Mouse (Mus musculus): ENCODE data around the gene Ube2f. TPM values are rescaled to one million over a fixed set of nuclear protein-coding genes. Genes with fewer than 3 reads are reported as not detected.

The Ube2f gene
- polyA plus RNA-seq, 1 experiment from 2014 or later, result 78.7 TPM

- no peaks in the 10 kb centered on the region for H3K27me3 ChIP-seq (replicated peaks; ENCODE audit: control insufficient read depth, insufficient read depth, low read length)
- H3K27ac ChIP-seq (replicated peaks; ENCODE audit: low read depth, low read length), result no peak overlapping the region
- H3K9ac ChIP-seq (ENCODE audit: low read depth, low read length), result no peak overlapping the region
- DNase-seq (ENCODE audit: low spot score) (no peak), ATAC-seq (ENCODE audit: low read depth) (no peak)
- no peak overlapping the region for H3K4me2 ChIP-seq (ENCODE audit: low read depth, low read length)
- no peak overlapping the region for H3K4me3 ChIP-seq (ENCODE audit: low read depth, low read length)
- 69% methylated on average over 4 of the region's 4 CpGs for WGBS
- no peaks in the 10 kb centered on the region for H3K36me3 ChIP-seq (ENCODE audit: control insufficient read depth, insufficient read depth, low read length)
- no peaks in the 10 kb centered on the region for H3K9me3 ChIP-seq (ENCODE audit: control insufficient read depth, low read length)
- no peaks in the 10 kb centered on the region for H3K4me1 ChIP-seq (ENCODE audit: control insufficient read depth, insufficient read depth, low read length)
Measured at GRCm38 (mm10) chr1:91241249-91241648, 8.9 kb upstream of the Ube2f start.

GRCm38 (mm10) chr1:91248242-91248641, 1.9 kb upstream of the Ube2f start:
- no peak for ATAC-seq (ENCODE audit: low read depth)
- H3K36me3 ChIP-seq (ENCODE audit: control insufficient read depth, insufficient read depth, low read length), result no peaks in the 10 kb centered on the region
- WGBS, result 85% methylated on average over 5 of the region's 5 CpGs
- H3K9ac ChIP-seq (ENCODE audit: low read depth, low read length), result no peak overlapping the region
- no peak overlapping the region for H3K4me2 ChIP-seq (ENCODE audit: low read depth, low read length)
- DNase-seq (ENCODE audit: low spot score), result no peak
- H3K9me3 ChIP-seq (ENCODE audit: control insufficient read depth, low read length), result no peaks in the 10 kb centered on the region
- no peaks in the 10 kb centered on the region for H3K27me3 ChIP-seq (replicated peaks; ENCODE audit: control insufficient read depth, insufficient read depth, low read length)
- peaks cover 15% of the 10 kb centered on the region for H3K4me1 ChIP-seq (ENCODE audit: control insufficient read depth, insufficient read depth, low read length)
- H3K4me3 ChIP-seq (ENCODE audit: low read depth, low read length), result no peak overlapping the region
- no peak overlapping the region for H3K27ac ChIP-seq (replicated peaks; ENCODE audit: low read depth, low read length)

DNA sequence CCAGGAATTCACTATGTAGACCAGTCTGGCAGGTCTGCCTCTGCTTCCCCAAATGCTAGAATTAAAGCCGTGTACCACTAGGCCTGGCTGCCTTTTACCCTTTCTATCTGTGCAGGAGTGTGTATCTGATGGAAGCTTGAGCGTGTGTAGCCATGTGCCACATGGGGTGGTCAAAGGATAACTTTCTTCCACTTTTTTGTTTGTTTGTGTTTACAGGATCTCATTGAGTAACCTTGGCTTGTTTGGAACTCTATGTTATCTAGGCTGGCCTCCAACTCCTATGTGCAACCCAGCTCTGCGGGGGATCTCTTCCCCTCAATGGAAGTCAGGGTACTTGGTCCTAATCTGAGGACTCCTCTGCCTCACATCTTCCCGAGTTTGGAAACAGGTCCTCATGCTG, 1.1 kb upstream of the Ube2f start:
- 0 out of 2 replicates have a peak overlapping the region, but pooled peaks have one; percentile 58 for H3K4me2 ChIP-seq (ENCODE audit: low read depth, low read length)
- WGBS, result 44% methylated on average over 4 of the region's 4 CpGs
- H3K27ac ChIP-seq (replicated peaks; ENCODE audit: low read depth, low read length), result no peak overlapping the region
- ATAC-seq (ENCODE audit: low read depth) (no peak), DNase-seq (ENCODE audit: low spot score) (no peak)
- no peak overlapping the region for H3K9ac ChIP-seq (ENCODE audit: low read depth, low read length)
- H3K27me3 ChIP-seq (replicated peaks; ENCODE audit: control insufficient read depth, insufficient read depth, low read length), result no peaks in the 10 kb centered on the region
- no peaks in the 10 kb centered on the region for H3K36me3 ChIP-seq (ENCODE audit: control insufficient read depth, insufficient read depth, low read length)
- H3K4me3 ChIP-seq (ENCODE audit: low read depth, low read length), result no peak overlapping the region
- peaks cover 15% of the 10 kb centered on the region for H3K4me1 ChIP-seq (ENCODE audit: control insufficient read depth, insufficient read depth, low read length)
- no peaks in the 10 kb centered on the region for H3K9me3 ChIP-seq (ENCODE audit: control insufficient read depth, low read length)

- peaks cover 15% of the 10 kb centered on the region for H3K4me1 ChIP-seq (ENCODE audit: control insufficient read depth, insufficient read depth, low read length)
- H3K27me3 ChIP-seq (replicated peaks; ENCODE audit: control insufficient read depth, insufficient read depth, low read length), result no peaks in the 10 kb centered on the region
- H3K4me3 ChIP-seq (ENCODE audit: low read depth, low read length), result peak overlapping the region; percentile 98
- H3K9ac ChIP-seq (ENCODE audit: low read depth, low read length), result peak overlapping the region; percentile 95
- WGBS, result under 1% methylated on average over 19 of the region's 70 CpGs
- H3K4me2 ChIP-seq (ENCODE audit: low read depth, low read length), result peak overlapping the region; percentile 58
- ATAC-seq (ENCODE audit: low read depth) (peak; percentile 23), DNase-seq (ENCODE audit: low spot score) (no peak)
- peak overlapping the region; percentile 89 for H3K27ac ChIP-seq (replicated peaks; ENCODE audit: low read depth, low read length)
- no peaks in the 10 kb centered on the region for H3K9me3 ChIP-seq (ENCODE audit: control insufficient read depth, low read length)
- no peaks in the 10 kb centered on the region for H3K36me3 ChIP-seq (ENCODE audit: control insufficient read depth, insufficient read depth, low read length)
Measured at GRCm38 (mm10) chr1:91250415-91251147, 477 bp downstream of the Ube2f start.

DNA sequence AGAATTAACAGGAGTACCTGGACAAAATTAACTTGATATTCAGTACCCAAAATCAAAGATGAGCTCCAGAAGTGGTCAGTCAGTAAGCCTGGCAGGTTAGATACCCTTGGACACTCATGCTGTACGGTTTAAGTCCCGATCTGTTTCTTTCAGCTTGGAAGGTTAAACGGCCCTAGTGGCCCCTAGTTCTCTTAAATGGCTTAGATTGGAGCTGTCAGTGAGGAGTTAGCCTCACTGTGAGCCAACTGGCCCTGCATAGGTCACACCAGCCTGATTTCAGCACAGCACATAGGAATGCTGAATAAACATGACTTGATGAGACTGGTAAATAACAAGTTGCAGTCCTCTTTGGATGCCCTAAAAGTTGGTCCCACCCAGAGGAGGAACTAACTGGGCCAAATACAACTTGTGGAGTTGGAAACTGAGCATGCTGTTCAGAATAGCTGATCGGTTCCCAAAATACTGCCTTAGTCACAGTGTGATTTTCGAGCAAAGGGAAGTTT, 1.1 kb downstream of the Ube2f start:
- Histone ChIP-seq H3K4me3 (ENCODE audit: low read depth, low read length) (peak overlapping the region; percentile 98), H3K9ac (ENCODE audit: low read depth, low read length) (peak overlapping the region; percentile 95), H3K36me3 (ENCODE audit: control insufficient read depth, insufficient read depth, low read length) (no peaks in the 10 kb centered on the region), H3K4me1 (ENCODE audit: control insufficient read depth, insufficient read depth, low read length) (peaks cover 15% of the 10 kb centered on the region), H3K27me3 (replicated peaks; ENCODE audit: control insufficient read depth, insufficient read depth, low read length) (no peaks in the 10 kb centered on the region), H3K9me3 (ENCODE audit: control insufficient read depth, low read length) (no peaks in the 10 kb centered on the region), H3K27ac (replicated peaks; ENCODE audit: low read depth, low read length) (peak overlapping the region; percentile 89; the same call in 1 of the 2 replicates), H3K4me2 (ENCODE audit: low read depth, low read length) (peak overlapping the region; percentile 58)
- ATAC-seq (ENCODE audit: low read depth) (no peak), DNase-seq (ENCODE audit: low spot score) (no peak)
- 42% methylated on average over 5 of the region's 5 CpGs for WGBS

GRCm38 (mm10) chr1:91251927-91252326, 1.8 kb downstream of the Ube2f start:
- Histone ChIP-seq H3K27ac (replicated peaks; ENCODE audit: low read depth, low read length) (no peak overlapping the region), H3K4me2 (ENCODE audit: low read depth, low read length) (peak overlapping the region; percentile 58), H3K4me3 (ENCODE audit: low read depth, low read length) (no peak overlapping the region), H3K36me3 (ENCODE audit: control insufficient read depth, insufficient read depth, low read length) (no peaks in the 10 kb centered on the region), H3K27me3 (replicated peaks; ENCODE audit: control insufficient read depth, insufficient read depth, low read length) (no peaks in the 10 kb centered on the region), H3K4me1 (ENCODE audit: control insufficient read depth, insufficient read depth, low read length) (peaks cover 15% of the 10 kb centered on the region), H3K9me3 (ENCODE audit: control insufficient read depth, low read length) (no peaks in the 10 kb centered on the region), H3K9ac (ENCODE audit: low read depth, low read length) (peak overlapping the region; percentile 95; the same call in 1 of the 2 replicates)
- WGBS, result 68% methylated on average over 8 of the region's 8 CpGs
- no peak for DNase-seq (ENCODE audit: low spot score)
- ATAC-seq (ENCODE audit: low read depth), result no peak

DNA sequence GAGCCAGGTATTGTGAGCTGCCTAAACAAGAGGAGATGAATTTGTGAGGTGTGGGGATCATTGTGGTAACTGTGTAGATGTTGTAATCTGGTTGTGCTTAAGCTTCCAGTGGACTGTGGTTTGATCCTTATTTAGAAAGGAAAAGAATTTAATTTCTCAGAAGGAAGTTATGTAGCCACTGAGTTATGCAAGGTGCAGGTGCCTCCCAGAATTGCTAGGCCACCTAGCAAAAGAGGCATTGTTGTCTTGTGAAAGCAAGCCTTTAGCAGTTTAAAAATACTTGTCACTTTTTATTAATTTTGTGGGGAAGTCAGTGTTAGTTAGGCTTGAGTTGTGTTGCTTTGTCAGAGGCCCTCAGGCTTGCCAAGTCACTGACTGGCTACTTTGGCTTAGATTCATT, 7.8 kb downstream of the Ube2f start:
- no peak overlapping the region for H3K9ac ChIP-seq (ENCODE audit: low read depth, low read length)
- no peak overlapping the region for H3K4me2 ChIP-seq (ENCODE audit: low read depth, low read length)
- 0 out of 2 replicates have a peak, but pooled peaks cover 9% of the 10 kb centered on the region for H3K36me3 ChIP-seq (ENCODE audit: control insufficient read depth, insufficient read depth, low read length)
- H3K4me3 ChIP-seq (ENCODE audit: low read depth, low read length), result no peak overlapping the region
- H3K27me3 ChIP-seq (replicated peaks; ENCODE audit: control insufficient read depth, insufficient read depth, low read length), result no peaks in the 10 kb centered on the region
- no peak for ATAC-seq (ENCODE audit: low read depth)
- no peak for DNase-seq (ENCODE audit: low spot score)
- no peak overlapping the region for H3K27ac ChIP-seq (replicated peaks; ENCODE audit: low read depth, low read length)
- H3K4me1 ChIP-seq (ENCODE audit: control insufficient read depth, insufficient read depth, low read length), result no peaks in the 10 kb centered on the region
- no peaks in the 10 kb centered on the region for H3K9me3 ChIP-seq (ENCODE audit: control insufficient read depth, low read length)

DNA sequence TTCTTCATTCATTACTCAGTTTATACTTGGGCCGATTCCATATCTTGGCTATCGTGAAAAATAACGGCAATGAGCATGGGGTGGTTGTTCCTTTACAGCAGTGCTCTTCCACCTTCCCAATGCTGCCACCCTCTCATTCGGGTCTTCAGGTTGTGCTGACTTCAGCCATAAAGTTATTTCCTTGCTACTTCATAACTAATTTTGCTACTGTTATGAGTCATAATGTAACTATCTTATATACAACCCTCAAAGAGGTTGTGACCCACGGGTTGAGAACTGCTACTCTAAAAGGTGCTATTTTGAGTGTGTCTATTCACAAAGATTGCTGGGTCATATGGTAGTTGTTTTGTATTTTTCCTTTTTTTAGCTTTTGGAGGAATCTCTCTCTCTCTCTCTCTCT, 9.7 kb downstream of the Ube2f start:
- Histone ChIP-seq H3K27me3 (replicated peaks; ENCODE audit: control insufficient read depth, insufficient read depth, low read length) (no peaks in the 10 kb centered on the region), H3K27ac (replicated peaks; ENCODE audit: low read depth, low read length) (no peak overlapping the region), H3K36me3 (ENCODE audit: control insufficient read depth, insufficient read depth, low read length) (0 out of 2 replicates have a peak, but pooled peaks cover 11% of the 10 kb centered on the region), H3K4me2 (ENCODE audit: low read depth, low read length) (no peak overlapping the region), H3K4me3 (ENCODE audit: low read depth, low read length) (no peak overlapping the region), H3K9me3 (ENCODE audit: control insufficient read depth, low read length) (no peaks in the 10 kb centered on the region), H3K9ac (ENCODE audit: low read depth, low read length) (no peak overlapping the region), H3K4me1 (ENCODE audit: control insufficient read depth, insufficient read depth, low read length) (no peaks in the 10 kb centered on the region)
- WGBS, result 93% methylated on average over 5 of the region's 5 CpGs
- no peak for DNase-seq (ENCODE audit: low spot score)
- no peak for ATAC-seq (ENCODE audit: low read depth)

- no peak for DNase-seq (ENCODE audit: low spot score)
- no peak overlapping the region for H3K4me2 ChIP-seq (ENCODE audit: low read depth, low read length)
- H3K36me3 ChIP-seq (ENCODE audit: control insufficient read depth, insufficient read depth, low read length), result peaks cover 28% of the 10 kb centered on the region
- no peak overlapping the region for H3K27ac ChIP-seq (replicated peaks; ENCODE audit: low read depth, low read length)
- H3K27me3 ChIP-seq (replicated peaks; ENCODE audit: control insufficient read depth, insufficient read depth, low read length), result no peaks in the 10 kb centered on the region
- no peak overlapping the region for H3K9ac ChIP-seq (ENCODE audit: low read depth, low read length)
- WGBS, result 85% methylated on average over 7 of the region's 7 CpGs
- no peaks in the 10 kb centered on the region for H3K4me1 ChIP-seq (ENCODE audit: control insufficient read depth, insufficient read depth, low read length)
- no peak overlapping the region for H3K4me3 ChIP-seq (ENCODE audit: low read depth, low read length)
- ATAC-seq (ENCODE audit: low read depth), result no peak
- no peaks in the 10 kb centered on the region for H3K9me3 ChIP-seq (ENCODE audit: control insufficient read depth, low read length)
Measured at GRCm38 (mm10) chr1:91262508-91262907, 12.4 kb downstream of the Ube2f start.

Data from embryonic facial prominence, embryonic 14.5 days (tissue).